Mouse (Mus musculus) kidney, adult 8-10 months (tissue): Measurements from ENCODE around the gene Lpin3.
A peak's percentile ranks its signal among the peaks of the same experiment; 100 is the strongest.

ENCODE experiments used
- DNase-seq, 2 experiments: peaks; one replicate each; pipeline ENCODE4 v3.0.0; 2022

Gene Lpin3

DNA sequence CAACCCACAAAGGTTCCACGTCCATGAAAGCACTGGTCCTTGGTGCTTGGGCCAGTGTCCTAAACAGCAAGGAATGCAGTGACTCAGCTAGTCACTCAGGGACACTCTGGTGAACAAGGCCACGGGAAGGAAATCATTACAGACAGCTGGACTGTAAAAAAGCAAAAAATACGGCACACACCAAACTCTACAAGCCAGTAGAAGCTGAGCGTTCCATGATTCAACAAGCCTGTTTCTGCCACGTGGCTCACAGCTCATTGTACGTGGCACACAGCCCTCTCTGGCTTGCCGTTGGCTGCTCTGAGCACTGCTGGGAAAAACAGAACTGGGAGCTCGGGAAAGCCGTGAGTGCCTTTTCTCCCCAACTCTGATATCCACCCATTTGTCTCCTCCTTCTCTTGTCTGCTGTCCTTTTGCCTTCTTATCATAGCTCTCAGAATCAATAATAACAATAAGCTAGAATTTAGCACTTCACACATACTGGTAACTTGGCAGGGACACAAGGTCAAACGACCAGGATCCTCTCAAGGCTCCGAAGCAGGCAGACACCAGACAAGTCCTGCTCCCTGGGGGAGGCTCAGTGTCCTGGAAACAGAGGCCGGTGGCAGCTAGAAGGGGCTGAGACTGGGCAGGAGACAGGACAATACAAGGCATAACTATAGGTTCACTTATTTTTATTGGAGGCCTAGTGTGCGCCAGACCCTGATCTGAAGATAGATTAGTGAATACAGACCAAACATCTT, at the start of gene Lpin3:
Gene Lpin3 (plus strand): TSS at position 218 of the 743 bp plus-strand sequence.
- DNase-seq, result peak; percentile 48 to 53

DNA sequence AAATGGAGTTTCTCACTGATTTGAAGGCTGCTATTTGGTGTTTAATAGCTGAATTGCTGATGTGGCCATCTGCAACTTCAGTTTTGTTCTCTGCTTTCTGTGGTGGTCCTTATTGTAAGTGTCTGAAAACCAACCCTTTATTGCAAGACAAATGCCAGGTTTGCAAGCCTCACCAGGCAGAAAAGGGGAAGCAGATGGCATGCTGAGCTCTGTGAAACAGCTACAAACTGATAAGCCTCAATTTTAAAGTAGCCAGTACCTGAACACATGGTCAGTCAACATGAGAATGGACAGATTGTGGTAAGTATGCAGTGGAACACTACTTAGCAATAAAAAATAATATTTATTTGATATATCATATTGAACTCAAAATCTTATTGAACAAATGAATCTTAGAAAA, 39.6 kb upstream of the Lpin3 start:
- DNase-seq, result no peak

DNA sequence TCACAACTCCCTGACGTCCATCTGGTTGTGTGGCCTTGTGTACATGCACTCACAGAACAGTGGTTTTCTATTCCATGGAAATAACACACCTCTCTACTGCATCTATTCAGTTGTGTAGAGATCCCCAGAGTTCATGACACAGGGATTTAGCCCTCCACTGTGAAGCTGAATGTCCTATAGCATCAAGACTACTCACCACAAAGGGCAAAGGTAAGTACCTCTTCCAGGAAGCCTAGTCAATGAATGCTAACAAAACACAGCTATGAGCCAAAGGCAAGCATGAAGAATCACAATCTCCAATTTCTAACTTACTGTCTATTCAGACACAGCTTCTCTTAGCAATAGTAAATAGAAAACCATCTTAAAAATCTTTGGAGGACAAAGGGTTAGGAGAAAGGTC, 32.8 kb upstream of the Lpin3 start:
- DNase-seq, result peak; percentile 29 to 53

DNA sequence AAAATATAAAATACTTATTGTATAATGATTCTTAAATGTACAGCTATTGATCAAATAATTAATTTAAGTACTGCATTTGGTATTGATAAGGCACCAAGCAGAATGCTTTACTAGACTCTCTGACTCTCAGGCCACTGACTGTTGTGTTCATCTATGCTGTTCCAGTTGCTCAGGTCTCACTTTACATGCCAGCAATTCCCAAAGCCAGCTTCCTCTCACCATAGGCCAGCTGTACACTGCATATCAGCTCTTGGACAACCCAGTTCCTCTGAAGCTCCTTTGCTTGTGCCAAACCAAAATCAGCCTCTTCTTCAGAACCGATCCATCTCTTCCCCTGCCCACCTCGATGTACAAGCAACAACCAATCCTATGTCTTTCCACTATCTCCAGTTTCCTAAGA, 32.3 kb upstream of the Lpin3 start:
- DNase-seq, result no peak

DNA sequence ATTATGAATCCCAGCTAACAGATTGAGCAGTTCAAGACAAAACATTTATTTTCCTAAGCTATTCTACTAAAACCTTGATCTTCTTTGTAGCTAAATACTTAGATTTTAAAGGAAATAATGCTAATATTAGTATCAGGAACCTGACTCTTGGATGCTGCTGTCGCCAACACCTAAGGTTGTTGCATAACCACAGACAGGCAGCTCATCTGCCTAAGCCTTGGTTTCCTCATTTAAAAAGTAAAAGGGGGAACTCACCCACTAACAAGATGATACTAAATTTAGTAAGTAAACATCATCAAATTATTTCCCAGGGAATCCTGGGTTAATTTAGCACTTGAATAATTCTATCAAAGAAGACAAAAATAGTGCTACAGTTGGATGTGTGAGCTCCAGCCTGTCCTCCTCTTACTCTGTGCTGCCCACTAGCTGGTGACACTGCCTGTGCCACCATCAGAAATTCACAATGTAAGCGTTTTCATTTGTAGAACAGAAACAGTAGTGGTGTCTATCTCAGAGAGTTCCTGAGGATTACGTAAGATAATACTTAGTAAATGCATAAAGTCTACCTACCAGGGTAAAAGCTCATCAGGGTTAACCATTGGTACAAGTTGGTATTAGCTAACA, 30.7 kb upstream of the Lpin3 start:
- no peak for DNase-seq

DNA sequence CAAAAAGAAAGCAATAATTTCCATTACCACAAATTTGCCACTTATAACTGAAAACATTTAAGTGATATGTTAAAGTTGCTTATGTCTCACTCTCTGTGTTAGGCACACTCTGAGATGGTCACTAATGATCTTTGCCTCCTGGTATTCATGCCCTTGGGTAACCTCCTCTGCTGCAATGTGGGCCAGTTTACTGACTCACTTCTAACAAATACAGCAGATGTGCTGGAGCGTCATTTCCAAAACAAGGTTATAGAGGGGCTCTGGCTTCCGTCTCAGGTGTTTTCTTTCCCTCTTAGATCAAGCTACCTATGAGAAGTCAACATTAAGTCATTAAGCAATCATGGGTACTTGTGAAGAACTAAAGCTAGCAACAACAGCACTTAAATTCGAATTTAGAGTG, 30.1 kb upstream of the Lpin3 start:
- DNase-seq, result peak in 1 of 2 experiments; percentile 37

DNA sequence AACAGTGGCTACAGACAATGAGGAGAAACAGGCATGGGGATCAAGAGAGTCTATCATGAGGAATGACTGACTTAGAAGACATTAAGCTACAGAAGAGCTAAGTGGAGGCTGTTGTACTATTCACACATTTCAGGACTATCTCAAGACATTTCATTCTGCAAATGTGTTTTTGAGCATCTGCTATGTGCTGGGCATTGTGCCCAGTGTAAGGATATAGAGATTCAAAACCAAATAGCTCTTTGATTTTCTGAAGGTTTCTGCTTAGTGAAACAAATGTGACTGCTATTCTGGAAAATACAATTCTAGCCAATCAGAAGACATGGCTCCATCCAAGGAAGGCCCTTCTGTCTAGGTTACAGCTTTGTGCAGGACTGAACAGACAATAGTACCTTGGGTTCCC, 25.8 kb upstream of the Lpin3 start:
- DNase-seq, result no peak

DNA sequence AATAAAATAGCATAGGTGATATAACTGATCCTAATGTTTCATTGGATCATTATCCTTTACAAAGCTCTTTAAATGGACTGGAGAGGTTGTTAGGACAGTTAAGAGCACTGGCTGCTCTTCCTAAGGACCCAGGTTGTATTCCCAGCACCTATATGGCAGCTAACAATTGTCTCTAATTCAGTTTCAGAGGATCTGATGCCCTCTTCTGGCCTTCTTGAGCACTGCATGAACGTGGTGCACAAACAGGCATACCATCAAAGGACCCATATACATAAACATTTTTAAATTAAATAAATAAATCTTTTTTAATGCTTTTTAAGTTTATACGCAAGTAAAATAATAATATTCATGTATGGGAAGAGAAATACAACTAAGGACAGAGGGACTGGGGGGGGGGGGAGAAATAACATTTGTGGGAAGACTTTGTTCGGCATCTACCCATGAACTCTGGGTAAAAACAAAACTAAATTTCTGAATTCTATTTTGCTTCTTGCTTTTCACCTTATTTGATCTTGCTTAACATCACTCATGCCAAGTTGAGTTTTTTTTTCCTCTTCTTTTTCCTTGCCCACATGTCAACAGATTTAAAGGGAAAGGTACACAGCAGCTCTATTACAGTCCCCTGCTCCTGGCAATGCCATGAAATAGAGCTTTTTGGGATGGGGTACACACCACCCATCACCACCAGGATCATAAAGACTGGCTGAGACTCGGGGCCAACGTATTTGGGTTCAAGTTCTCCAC, 23.9 kb upstream of the Lpin3 start:
- DNase-seq, result no peak

DNA sequence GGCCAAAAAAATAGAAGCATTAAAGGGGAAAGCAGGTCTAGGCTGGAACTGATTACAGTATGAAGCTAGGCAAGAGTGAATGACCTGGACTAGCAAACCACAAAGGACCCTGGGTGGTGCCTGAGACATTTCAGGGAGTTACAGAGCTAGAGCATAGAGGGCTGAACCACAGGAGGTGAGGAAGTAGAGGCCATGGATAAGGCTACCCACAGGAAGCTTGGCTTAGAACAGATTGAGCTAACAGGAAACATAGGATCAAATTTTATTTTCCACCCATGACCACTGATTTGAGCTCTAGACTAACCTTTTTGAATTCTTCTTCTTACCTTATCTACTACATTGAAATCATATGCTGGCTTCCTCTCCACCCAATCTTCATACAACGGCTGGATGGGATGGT, 20.1 kb upstream of the Lpin3 start:
- no peak for DNase-seq

DNA sequence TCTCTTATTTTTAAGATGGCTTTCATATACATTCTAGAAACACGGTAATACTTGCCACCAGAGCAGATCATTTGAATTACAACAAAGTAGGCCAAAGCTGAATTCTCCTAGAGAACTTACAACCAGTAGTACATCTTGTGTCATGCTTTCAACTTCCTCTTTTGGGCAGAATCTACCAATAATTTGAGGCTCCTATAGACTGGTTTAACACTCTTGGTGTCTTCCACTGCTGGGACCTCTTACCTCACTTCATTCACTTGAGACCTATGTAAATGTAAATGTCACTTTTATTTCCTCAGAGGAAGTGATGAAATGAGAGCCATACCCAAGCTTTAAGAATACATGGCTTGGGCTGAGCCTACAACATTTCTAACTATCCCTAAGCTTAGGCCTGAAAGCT, 16.4 kb upstream of the Lpin3 start:
- no peak for DNase-seq

DNA sequence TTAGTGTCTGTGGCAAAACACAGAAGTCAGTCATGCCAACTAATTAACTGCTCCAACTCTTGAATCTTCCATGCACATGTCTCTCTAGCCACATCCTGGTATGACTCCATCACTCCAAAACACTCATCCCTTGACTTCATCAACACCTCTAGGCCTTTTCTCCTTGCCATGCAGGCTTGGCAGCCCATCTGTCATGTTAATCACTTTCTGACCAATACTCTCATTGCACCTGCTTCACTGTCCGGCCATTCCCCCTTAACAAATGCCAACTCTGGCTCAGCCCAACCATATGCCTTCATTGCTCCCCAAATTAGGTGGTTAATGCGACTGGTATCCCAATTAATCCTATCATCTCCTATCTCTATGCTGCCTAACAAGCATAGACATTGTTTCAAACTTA, 15.2 kb upstream of the Lpin3 start:
- DNase-seq, result no peak

DNA sequence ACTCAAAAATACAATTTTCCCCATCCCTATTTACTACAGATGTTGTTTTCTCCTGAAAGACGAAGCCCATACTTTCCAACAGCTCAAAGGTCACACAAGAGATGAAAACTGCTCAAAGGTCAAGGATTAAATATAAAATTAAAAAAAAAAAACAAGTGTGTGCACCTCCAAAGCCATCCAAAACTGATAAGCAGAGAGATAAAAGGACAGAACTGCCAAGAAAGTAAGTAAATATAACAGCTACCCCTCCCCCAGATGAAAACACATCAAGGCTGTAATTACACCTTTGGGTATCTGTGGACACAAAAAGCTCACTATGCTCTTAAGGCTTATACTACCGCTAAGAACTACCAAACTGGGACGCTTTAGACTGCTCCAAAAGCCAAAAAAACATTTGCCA, 11.0 kb upstream of the Lpin3 start:
- DNase-seq, result no peak

DNA sequence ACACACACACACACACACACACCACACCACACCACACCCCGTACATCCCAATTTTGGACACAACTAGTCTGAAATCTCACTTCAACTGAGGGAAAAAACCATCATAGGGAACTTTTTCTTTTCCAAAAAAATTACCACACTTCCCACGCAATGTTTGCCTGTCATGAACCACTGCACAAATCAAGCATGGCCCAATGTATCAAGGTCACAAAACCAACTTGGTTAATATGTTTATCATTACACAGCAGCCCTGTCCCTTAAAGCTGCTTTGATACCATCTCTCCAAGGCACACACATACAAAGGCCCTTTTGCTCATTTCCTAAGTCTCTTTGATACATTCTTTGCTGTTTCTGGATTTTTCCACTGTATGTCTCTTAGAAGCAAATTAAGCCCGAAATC, 9.2 kb upstream of the Lpin3 start:
- DNase-seq, result peak; percentile 36 to 56

DNA sequence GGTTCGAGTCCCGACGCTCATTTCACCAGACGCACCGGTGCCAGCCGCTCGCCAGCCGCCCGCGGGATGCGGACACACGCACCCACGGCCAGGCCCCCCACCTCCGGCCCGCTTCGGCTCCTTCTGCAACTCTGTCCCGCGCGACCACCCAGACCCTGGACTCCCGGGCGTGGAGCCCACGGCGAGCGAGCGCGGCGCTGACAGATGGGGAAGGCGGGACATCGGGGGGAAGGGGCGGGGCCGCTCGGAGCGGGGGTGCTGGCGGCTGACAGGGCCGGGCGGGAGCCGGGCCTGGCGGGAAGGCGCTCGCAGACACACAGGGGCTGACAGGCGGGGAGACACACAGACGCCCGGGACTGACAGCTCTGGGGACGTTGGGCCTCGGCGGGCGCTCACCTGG, 8.1 kb upstream of the Lpin3 start:
- peak; percentile 58 to 61 for DNase-seq

DNA sequence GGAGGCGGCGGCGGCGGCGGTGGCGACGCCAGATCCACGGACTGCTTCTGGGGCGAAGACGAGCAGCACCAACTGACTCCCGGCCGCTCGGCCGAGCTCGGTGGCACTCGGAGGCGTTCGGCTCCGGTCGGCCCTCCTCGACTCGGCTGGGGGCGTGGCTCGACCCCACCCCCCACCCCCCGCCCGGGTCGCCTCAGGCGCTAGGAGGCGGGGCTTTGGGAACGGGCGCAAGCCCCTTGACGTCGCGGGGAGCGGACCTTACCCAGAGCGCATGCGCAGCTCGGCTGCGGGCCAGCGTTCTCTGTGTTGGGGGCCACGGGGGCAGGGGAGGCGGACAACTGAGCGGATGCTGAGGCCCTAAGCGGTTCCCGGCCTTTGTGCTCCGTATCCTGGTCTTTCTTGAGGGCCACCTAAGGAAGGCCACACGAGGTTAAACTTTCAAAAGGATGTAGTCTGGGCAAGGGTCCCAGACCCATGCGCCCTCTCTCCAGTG, 7.5 kb upstream of the Lpin3 start, which contains the start of gene Zhx3:
Gene Zhx3 (minus strand): TSS at position 109 of the 493 bp plus-strand sequence.
- DNase-seq, result peak; percentile 89 to 90

DNA sequence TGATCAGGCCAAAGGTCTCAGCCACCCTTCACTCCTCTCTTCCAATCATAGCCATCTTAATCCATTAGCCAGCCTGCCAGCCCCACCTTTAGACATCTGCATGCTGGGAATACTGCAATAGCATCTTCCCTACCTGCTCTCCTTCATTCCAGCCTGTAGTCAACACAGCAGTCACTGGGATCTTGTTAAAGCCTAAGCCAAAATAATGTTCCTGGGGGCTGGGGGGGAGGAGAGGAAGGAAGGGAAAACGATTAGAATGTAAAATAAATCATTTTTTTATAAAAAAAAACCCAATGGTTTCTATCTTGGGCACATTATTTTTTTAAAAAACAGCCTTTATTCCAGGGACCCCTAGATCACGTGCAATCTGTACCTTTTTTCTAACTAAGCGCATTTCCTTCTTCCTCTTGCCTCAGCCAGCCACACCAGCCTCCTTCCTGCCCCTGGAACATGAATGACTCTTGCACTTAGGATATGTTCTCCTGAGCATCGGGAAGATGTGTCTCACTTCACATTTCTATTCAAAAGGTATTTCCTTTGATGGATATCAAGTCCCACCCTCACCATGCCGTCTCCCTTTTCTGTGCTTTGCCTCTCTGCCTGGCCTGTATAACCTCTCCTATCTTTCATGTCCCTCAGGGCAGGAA, 6.1 kb upstream of the Lpin3 start:
- no peak for DNase-seq

DNA sequence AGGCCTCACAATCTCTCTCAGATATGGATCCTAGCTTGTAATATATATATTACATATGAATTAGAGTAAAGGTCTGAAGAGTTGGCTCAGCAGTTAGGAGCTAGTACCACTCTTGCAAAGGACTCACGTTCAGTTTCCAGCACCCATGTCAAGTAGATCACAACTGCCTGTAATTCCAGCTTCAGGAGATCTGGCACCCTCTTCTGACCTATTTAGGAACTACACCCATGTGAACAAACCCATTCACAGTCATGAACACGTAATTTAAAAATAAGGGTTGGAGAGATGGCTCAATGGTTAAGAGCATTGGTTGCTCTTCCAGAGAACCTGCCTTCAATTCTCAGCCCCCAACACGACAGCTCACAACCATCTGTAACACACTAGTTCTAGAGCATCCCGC, 4.4 kb upstream of the Lpin3 start:
- no peak for DNase-seq

DNA sequence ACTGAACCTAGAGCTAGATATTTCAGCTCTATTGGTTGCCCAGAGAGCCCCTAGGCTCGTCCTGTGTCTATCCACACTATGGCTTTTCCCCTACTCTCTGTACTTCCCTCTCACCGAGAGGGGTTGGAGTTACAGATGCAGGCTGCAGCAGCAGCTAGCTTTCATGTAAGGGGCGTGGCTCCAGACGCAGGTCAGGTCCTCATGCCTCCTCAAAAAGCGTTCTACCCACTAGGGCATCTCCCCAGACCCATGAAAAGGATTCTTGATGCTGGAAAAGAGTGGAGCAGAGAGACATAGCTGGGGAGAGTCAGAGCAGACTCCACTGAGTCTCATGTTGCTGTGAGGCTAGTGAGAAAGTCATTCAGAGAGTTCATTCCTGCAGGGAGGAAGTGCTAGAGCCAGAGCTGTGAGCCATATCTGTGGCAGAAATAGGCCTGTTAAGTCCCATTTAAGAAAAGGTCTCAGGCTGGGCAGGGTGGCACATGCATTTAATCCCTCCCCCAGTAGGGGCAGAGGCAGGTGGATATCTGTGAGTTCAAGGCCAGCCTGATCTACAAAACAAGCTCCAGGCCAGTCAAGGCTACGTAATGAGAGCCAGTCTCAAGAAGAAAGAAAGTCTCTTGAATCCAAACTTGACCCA, 1.1 kb downstream of the Lpin3 start:
- DNase-seq, result no peak

DNA sequence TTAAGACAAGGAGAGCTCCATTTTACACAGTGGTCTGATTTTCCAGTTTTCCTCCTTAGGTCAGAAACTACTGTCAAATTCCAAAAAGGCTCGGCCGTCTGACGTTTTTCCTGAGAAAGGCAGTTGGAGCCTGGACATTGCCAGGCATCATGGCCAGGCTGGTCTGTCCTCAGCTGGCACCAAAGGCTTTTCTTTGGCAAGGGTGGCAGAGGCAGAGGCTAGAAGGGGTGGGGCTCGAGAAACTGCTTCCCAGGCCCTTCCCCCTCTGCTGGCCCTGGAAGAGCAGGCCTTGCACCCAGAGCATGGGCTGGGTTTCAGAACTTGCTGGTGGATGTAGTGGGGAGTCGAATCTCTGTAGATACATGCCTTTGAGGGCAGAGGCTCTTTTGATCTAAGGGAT, 2.0 kb downstream of the Lpin3 start:
- no peak for DNase-seq

DNA sequence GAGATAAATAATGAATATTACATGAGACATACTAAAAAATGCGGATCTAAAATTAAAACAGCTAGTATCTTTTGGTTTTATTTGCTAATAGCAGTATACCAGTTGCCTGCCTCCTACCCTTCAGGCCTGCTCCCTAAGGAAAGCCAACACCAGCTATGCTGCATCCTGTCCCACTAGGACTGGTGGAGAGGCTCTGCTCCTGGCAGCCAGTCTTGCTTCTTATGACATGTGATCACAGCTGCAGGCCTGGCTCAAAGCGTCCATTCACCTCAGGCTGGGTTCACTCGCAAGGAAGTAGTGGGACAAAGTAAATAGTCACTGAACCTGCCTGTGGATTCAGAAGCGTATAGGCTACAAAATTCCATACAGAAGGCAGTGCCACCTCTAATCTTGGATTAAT, 3.4 kb downstream of the Lpin3 start:
- peak; percentile 45 to 53 for DNase-seq

DNA sequence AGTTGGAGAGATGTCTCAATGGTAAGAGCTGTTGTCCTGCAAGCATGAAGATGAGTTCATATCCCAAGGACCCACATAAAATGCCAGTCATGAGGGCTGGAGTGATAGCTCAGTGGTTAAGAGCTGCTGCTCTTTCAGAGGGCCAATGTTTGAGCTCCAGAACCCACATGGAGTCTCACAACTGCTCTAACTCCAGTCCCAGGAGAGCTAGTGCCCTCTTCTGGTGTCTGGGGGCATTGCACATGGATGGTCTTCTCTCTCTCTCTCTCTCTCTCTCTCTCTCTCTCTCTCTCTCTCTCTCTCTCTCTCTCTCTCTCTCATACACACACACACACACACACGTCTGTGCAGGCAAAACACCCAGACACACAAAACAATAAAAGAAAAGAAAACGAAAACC, 4.4 kb downstream of the Lpin3 start:
- DNase-seq, result peak in 1 of 2 experiments; percentile 65

DNA sequence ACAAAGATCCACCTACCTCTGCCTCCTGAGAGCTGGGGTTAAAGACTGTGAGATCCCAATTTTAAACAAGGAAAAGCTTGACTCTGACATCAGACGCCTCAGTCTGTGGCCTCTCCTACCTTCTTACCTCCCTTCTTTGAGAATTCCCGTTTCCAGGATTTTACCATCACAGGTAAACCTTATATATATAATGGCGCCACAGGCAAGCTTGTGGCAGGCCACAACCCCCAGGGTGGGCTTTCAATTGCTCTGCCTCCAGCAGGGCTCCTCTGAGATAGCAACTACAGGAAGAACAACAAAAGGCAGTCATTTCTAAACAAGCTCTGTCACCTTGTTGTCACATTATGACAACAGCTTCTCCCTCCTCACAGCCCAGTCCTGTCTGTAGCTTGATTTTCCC, 5.8 kb downstream of the Lpin3 start:
- DNase-seq, result no peak

DNA sequence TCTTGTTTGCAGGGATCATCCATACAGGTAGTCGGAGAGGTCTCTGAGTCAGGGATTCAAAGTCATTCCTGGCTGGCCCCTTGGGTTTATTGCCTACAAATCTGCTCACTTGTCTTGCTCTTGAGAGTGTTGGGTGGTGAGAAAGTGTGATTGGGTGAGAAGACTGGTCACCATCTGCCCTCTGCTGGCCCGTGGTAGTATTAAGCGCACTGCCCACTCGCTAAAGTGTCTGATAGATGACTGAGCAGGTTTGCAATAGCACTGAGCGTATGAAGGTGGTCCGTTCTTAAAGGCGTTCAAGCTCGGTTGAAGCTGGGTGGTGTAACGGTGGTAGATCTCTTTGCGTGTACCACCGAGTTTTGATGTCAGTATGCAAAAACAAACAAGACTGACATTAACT, 6.8 kb downstream of the Lpin3 start:
- peak; percentile 84 to 94 for DNase-seq
